Mouse (Mus musculus): Measurements from ENCODE around the gene Nuf2.

The Nuf2 gene

DNA sequence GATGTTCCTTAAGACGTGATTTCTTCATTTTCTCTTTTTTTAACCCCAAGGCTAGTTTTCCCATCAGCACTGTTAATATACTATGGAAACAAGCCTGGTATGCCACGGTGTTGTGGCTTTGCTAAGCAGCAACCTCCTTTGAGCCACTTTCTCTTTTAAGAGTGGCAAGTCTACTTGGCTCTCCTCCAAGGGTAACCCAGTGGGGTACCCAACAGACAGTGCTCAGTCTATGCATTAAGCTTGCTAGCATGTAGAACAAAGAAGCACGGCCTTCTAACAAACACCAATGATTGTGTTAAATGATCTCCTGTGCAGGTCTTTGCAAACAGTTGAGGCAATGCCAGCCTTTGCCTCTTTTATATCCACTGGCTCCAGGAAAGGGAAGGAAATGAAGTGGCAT is 60.1 kb downstream of the Nuf2 start:
- in situ Hi-C loops (cut with MboI, MseI): no loop called here

DNA sequence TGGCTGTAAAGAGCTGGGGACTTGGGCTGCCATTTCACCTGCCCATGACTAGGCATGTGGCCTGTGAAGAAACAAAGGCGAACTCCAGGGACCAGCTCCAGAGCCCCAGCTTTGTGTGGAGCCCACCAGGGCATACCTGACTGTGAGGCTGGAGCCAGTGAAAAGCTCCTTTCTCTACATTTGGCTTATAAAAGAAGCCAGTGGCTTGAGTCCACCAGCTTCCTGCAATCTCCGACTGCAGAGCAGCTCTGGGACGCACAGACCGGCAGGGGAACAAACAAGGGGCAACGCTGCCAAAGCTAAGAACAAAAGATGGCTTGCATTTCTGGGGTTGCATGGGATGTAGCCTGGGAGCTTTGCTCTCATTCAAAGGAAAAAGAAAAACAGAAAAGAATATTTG is 63.5 kb downstream of the Nuf2 start:
- in situ Hi-C loops (cut with MboI, MseI): loop anchor here in 1 of 2 experiments (10.0 kb wide), 1 partner anchor 997 kb away; no protein-coding TSS in a partner anchor

- in situ Hi-C loops (cut with MboI, MseI): loop anchor here in 1 of 2 experiments (10.0 kb wide), 1 partner anchor 1002 kb away; no protein-coding TSS in a partner anchor
Observed at GRCm38 (mm10) chr1:169462386-169463115, 68.7 kb downstream of the Nuf2 start.

DNA sequence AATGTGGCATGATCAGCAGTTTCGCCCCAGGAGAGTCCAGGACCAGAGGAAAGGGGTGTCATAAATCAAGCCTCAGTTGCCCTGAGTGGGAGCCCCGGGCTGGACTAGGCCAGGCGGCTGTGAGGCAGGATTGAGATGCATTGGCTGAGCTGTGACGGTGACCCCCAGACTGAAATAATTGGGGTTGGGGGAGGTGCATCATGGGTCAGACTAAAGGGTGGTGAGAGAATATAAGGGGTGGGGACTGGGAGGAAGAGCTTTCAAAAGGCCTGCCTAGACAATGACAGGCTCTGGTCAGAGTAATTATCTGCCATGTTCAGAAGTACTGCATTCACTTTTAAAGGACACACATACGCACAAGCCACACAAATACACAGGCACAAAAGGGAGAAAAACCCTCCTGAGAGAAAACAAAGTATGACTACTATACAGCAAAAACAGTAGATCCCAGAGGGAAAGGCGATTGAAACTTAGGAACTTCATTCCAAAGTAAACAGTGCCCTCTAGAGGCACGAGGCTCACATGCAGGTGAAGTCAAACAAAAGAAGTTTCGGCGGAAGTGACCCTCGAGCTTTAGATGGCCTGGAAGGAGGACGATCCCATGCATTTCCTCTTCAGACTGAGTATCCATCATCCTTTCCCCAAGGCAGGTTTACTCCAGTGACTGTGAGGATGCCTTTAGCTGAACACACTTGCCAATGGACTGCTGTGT is 72.0 kb downstream of the Nuf2 start:
- in situ Hi-C loops (cut with MboI, MseI): no loop called here

All from T-helper 17 cell (primary cell).